Mouse (Mus musculus) midbrain, embryonic 13.5 days (tissue): ENCODE measurements at regions not wholly inside any gene's neighbourhood (a gene's known extent, or its start where the extent isn't known, plus 50 kb on each side); places are given as distances from the start of the nearest gene placed in this dataset.

ENCODE experiments used
- ATAC-seq: fragments of 200-750 bp; cut with Nextera tagmentation; 2 replicates; pipeline ENCODE4 v1.8.0; 2017; ENCODE audit warnings: mild to moderate bottlenecking, moderate TSS enrichment, moderate library complexity
- H3K27ac ChIP-seq: fragments of 300-500 bp; sonication (generic); 2 replicates; pipeline ENCODE4 v1.5.1; 2015; ENCODE audit warnings: inconsistent platforms, mild to moderate bottlenecking, moderate library complexity
- H3K27me3 ChIP-seq: fragments of 300-500 bp; sonication (generic); 2 replicates; pipeline ENCODE4 v1.6.1; 2015; ENCODE audit warnings: mild to moderate bottlenecking, inconsistent platforms
- H3K36me3 ChIP-seq: fragments of 300-500 bp; sonication (generic); 2 replicates; pipeline ENCODE4 v1.6.1; 2015; ENCODE audit warnings: mild to moderate bottlenecking, inconsistent platforms
- H3K4me1 ChIP-seq: fragments of 300-500 bp; sonication (generic); replicated peaks from 2 replicates; pipeline ENCODE4 v1.6.1; 2015; ENCODE audit warnings: inconsistent platforms
- H3K4me2 ChIP-seq: fragments of 300-500 bp; sonication (generic); replicated peaks from 2 replicates; pipeline ENCODE4 v1.6.1; 2015; ENCODE audit warnings: moderate library complexity, mild to moderate bottlenecking, inconsistent platforms
- H3K4me3 ChIP-seq: fragments of 300-500 bp; sonication (generic); replicated peaks from 2 replicates; pipeline ENCODE4 v1.5.1; 2015; ENCODE audit warnings: mild to moderate bottlenecking, inconsistent platforms
- H3K9ac ChIP-seq: fragments of 300-500 bp; sonication (generic); replicated peaks from 2 replicates; pipeline ENCODE4 v1.6.1; 2015; ENCODE audit warnings: mild to moderate bottlenecking, inconsistent platforms
- H3K9me3 ChIP-seq: fragments of 300-500 bp; sonication (generic); 2 replicates; pipeline ENCODE4 v1.6.1; 2016; ENCODE audit warnings: mild to moderate bottlenecking, inconsistent platforms
- WGBS: fragments of 180-500 bp; shearing (Covaris S2); methylation state at CpG from one replicate; pipeline ENCODE4 v1.1.7; 2015; 5-methylcytosine and 5-hydroxymethylcytosine counted together

DNA sequence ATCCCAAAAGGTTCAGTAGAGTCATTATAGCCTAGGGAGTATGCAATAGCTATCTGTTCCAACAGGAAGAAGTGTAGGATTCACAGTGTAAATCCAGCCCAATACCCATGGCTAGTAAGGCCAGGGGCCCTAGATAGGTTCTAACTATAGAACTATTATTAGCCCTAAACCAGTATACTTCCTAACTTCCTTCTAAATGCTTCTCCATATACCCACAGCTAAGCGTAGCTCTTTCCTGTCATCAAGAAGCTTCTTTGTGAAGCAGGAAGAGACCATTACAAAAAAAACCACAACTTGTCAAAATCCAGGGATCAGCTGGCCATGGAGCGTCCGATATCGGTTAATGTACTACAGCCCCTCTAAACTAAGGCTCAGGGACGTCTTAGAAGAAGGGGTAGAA, 57.7 kb upstream of the Gpr141 start:
- Histone ChIP-seq H3K4me1 (no peaks in the 10 kb centered on the region), H3K4me3 (no peak overlapping the region), H3K9ac (no peak overlapping the region), H3K27me3 (no peaks in the 10 kb centered on the region), H3K9me3 (no peaks in the 10 kb centered on the region), H3K4me2 (no peak overlapping the region), H3K36me3 (no peaks in the 10 kb centered on the region), H3K27ac (no peak overlapping the region)
- no peak for ATAC-seq
- 91% methylated on average over 5 of the region's 5 CpGs for WGBS

DNA sequence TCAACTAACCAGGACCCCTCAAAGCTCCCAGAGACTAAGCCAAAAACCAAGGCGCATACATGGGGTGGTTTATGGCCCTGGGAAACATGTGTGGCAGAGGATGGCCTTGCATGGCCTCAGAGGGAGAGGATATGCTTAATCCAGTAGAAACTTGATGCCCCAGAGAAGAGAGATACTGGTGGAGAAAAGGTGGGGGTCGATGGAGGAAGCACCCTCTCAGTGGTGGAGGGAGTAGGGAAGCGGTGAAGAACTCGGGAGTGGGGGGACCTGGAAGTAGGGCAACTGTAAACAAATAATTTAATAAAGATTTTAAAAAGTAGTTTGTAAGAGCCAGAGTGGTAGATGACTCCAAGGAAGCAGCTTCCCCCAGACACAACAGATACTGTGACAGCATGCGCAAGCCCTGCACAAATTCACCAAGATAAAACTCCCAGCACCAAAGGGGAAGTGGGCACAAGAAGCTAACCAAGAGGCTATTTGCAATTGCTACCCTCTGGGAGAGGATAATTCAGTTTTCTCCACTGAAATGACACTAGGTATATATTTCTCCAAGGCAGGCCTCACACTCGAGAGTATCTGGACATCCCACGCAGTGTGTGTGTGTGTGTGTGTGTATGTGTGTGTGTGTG, 50.7 kb upstream of the Gpr141 start:
- no peaks in the 10 kb centered on the region for H3K4me1 ChIP-seq
- no peak overlapping the region for H3K4me2 ChIP-seq
- H3K36me3 ChIP-seq = no peaks in the 10 kb centered on the region
- no peak overlapping the region for H3K27ac ChIP-seq
- no peak for ATAC-seq
- WGBS = 88% methylated on average over 7 of the region's 7 CpGs
- H3K9ac ChIP-seq = no peak overlapping the region
- H3K27me3 ChIP-seq = peaks cover 10% of the 10 kb centered on the region; the same call in 1 of the 2 replicates
- no peak overlapping the region for H3K4me3 ChIP-seq
- H3K9me3 ChIP-seq = no peaks in the 10 kb centered on the region
